Mouse (Mus musculus): ENCODE results near the gene Gm45618.
"Not testable (repeated sequence)": the region's sequence is repeated elsewhere in the genome, so short reads cannot be mapped to it uniquely, and the experiment has no call there.

Gene Gm45618

DNA sequence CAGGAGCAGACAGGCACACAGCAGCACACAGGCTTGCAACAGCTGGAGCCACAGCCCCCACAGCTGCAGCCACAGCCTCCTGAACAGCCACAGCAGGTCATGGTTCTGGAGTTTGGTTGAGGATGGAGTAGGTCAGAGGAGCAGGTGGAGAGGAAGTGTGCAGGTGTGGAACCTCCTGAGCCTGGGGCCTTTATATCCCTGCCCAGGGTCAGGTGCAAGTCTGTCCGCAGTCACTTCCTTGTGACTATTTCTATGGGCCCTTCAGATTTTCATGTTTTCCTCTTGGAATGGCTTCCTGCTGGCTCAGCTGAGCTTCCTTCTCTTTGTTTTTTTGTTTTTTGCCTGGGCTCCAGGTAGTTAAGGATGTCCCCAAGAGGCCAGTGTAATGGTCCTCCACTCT is at the start of gene Gm45618:
TSS of gene Gm45618 (minus strand) at position 101 of the 400 bp plus-strand sequence.
- DNase-seq (ENCODE audit: extremely low read depth, insufficient read length, low spot score), result not testable (repeated sequence)

DNA sequence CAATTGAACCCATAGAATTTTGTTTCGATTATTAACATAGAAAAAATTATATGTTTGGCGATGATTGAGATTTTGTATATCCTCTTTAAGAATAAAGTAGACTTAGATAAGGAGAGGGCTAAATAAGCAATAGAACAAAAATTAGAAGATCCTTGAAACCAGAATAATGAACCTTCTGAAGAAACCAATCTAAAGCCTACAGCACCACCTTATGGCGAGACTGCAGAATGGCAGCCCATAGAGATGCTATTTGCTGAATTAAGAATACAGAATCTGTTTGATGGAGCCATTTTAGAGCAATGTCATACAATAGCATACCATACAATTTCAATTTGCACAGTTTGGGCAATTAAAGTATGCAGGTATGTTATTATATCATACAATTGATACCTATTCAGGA is 49.3 kb upstream of the Gm45618 start:
- DNase-seq (ENCODE audit: extremely low read depth, insufficient read length, low spot score), result no peak

DNA sequence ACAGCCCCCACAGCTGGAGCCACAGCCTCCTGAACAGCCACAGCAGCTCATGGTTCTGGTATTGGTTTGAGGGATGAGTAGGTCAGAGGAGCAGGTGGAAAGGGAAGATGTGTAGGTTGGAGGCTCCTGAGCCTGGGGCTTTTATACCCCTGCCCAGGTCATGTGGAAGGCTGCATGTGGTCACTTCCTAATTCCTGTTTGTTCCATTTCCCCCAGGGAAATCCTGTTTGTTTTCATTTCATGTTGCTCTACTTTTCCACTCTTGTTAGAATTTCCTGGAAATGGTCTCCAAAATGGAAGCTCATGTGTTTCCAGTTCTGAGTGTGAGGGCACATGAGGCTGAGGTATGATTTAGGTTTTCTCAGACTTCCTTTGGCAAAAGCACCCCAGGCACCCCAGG is 45.1 kb upstream of the Gm45618 start, which contains the start of gene Gm4553:
TSS of gene Gm4553 (minus strand) at position 101 of the 400 bp plus-strand sequence.
- not testable (repeated sequence) for DNase-seq (ENCODE audit: extremely low read depth, insufficient read length, low spot score)

- no peak for DNase-seq (ENCODE audit: extremely low read depth, insufficient read length, low spot score)
These were observed 38.8 kb upstream of the Gm45618 start for GRCm38 (mm10) chr7:142159366-142159765.

- not testable (repeated sequence) for DNase-seq (ENCODE audit: extremely low read depth, insufficient read length, low spot score)
These were observed 36.5 kb upstream of the Gm45618 start, which contains the start of gene Gm29735 for GRCm38 (mm10) chr7:142157013-142157412. Gene Gm29735 (minus strand): TSS chr7:142157113.

GRCm38 (mm10) chr7:142155308-142155707 is 34.8 kb upstream of the Gm45618 start:
- no peak for DNase-seq (ENCODE audit: extremely low read depth, insufficient read length, low spot score)

GRCm38 (mm10) chr7:142152191-142152590 is 31.7 kb upstream of the Gm45618 start:
- DNase-seq (ENCODE audit: extremely low read depth, insufficient read length, low spot score), result no peak

DNA sequence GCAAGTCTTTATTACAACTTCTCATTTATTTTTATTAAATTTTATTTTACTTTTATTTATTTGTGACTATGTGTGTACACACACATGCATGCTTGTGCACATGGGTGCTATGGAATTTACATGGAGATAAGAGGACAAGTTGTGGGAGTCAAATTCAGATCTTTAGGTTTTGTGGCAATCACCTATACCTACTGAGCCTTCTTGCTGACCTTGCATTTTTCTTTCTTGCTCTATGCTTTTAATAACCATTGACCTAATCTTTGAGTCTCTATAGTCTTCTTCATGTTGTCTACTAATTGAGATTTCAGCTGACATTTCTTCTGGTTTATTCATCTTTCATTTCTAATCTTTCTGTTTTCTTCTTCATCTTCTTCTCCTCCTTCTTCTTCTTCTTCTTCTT is 28.1 kb upstream of the Gm45618 start:
- DNase-seq (ENCODE audit: extremely low read depth, insufficient read length, low spot score), result no peak

- no peak for DNase-seq (ENCODE audit: extremely low read depth, insufficient read length, low spot score)
These were observed 25.5 kb upstream of the Gm45618 start for GRCm38 (mm10) chr7:142146033-142146432.

GRCm38 (mm10) chr7:142145413-142145940 is 24.9 kb upstream of the Gm45618 start:
- no peak for DNase-seq (ENCODE audit: extremely low read depth, insufficient read length, low spot score)

GRCm38 (mm10) chr7:142144507-142144906 is 24.0 kb upstream of the Gm45618 start, which contains the start of gene Gm45337:
Gene Gm45337 (minus strand): TSS chr7:142144607.
- no peak for DNase-seq (ENCODE audit: extremely low read depth, insufficient read length, low spot score)

DNA sequence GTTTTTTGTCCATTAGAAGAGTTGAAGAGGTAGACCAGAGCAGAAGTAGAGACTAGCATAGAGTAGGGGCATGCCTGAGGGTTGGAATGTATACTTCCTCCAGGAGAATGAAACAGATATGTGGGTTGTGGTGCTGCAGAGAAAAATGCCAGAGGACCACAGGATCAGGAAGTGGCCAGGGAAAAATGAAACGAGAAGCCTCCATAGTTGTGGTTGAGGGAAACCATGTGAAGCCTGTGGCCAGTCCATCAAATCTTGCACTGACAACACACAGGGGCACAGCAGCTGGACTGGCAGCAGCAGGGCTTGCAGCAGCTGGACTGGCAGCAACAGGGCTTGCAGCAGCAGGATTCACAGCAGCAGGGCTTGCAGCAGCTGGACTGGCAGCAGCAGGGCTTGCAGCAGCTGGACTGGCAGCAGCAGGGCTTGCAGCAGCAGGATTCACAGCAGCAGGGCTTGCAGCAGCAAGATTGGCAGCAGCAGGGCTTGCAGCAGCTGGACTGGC is 23.0 kb upstream of the Gm45618 start:
- DNase-seq (ENCODE audit: extremely low read depth, insufficient read length, low spot score), result peak; percentile 54

DNA sequence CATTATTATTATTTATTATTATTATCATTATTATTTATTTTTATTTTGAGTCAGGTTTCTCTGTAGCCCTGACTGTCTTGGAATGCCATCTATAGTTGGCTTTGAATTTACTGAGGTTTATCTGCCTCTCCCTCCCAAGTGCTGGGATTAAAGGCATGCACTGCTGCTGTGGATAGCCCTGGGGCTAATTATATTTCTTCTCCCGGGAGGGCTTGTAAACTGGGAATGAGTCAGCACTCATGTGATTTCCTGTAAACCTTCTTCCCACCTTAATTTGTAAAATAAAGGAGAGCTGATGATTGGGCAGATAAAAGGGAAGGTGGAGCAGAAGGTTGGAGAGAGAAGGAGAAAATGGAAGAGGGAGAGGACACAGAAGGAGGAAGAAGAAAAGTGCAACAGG is 20.2 kb upstream of the Gm45618 start:
- no peak for DNase-seq (ENCODE audit: extremely low read depth, insufficient read length, low spot score)

- DNase-seq (ENCODE audit: extremely low read depth, insufficient read length, low spot score), result not testable (repeated sequence)
These were observed 15.4 kb upstream of the Gm45618 start, which contains the start of gene Gm39115 for GRCm38 (mm10) chr7:142135934-142136333. Gene Gm39115 (minus strand): TSS chr7:142136034.

DNA sequence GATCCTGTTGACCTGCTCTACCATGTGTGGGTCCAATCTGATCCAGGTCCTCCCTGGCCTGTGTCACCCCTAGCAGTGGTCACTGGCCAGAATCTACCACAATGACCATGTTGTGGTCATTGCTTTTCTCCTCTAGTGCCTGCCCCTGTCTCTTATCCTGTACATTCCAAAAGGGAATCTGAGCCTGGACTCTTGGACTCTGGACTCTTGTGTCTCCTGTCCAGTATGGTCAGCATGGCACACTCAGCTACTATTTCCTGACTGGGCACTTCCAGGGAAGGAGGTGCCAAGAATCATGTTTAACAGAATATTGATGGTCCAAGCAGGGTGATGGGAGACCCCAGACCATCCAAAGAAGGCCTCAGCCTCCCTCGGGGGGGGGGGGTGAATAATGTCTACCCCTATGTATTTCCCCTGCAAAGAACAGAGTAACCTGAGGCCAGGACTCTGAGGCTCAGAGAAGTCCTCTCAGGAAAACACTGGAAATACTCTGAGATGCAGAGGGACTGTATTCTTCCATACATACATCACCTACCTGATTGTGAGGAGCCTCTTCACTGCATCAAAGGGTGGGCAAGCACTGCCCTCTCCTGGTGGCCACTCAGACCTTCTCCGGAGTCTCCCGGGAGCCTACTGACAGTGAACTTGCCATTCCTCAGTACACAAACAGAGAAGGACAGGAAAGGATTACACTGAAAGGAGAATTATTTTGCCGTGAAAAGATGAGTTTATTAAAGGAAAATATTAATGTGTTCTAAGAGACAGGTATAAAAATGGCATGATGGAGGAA is 13.9 kb upstream of the Gm45618 start:
- no peak for DNase-seq (ENCODE audit: extremely low read depth, insufficient read length, low spot score)

DNA sequence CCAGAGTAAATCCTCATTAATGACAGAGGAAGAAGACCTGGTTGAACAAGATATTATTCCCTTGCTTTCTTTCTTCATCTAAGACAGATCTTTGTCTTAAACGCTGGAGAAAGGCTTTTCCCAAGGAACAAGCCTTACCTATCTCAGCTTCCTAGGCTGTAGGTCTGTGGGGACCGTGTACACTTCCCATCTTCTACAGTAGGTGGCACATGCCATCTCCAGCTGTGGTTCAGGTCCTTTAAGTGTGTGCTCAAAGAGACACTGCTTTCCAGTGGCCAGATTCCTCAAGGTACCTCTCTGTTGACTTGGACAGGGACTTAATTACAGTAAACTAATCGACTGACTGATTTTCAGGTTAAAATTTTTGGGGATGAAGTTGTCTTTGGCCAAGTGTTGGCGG is 8.3 kb upstream of the Gm45618 start:
- DNase-seq (ENCODE audit: extremely low read depth, insufficient read length, low spot score), result no peak

DNA sequence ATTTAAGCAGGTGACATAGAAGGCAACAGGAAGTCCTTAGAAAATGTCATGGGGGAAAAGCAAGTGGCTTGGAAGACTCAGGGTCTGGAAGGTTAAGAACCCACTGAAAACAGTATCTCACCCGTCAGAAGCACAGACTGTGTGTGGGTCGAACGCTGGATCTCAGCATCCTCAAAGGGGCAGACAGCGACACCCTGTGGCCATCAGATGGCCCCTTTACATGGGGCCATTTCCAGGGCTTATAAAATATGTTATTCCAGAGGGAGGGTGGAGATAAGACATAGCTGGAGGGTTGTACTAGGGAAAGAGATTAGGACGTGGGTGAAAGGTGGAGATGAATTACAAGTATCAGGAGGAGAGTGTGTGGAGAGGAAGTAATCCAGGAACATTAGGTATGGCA is 897 bp downstream of the Gm45618 start:
- DNase-seq (ENCODE audit: extremely low read depth, insufficient read length, low spot score), result no peak

GRCm38 (mm10) chr7:142104747-142105146 is 15.8 kb downstream of the Gm45618 start:
- no peak for DNase-seq (ENCODE audit: extremely low read depth, insufficient read length, low spot score)

- DNase-seq (ENCODE audit: extremely low read depth, insufficient read length, low spot score), result peak; percentile 53
These were observed 22.8 kb downstream of the Gm45618 start for GRCm38 (mm10) chr7:142097776-142098175.

DNA sequence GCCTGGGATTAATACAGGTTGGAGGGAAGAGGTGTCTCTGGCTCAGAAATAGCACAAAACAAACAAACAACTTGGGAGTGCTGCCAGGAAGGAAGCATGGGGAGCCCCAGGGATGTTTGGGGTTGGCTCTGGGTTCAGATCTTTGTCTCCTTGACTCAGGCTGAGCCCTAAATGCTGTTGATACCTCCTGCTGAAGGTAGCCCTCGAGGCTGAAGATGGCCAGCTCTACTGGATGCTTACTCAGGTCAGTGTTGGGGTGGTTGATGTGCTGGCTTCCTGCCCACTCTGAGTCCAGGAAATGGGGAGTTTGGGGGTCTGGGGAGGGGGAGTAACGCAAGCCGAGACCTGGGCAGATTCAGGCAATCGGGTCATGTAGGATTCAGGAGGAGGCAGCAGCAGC is 23.8 kb downstream of the Gm45618 start:
- no peak for DNase-seq (ENCODE audit: extremely low read depth, insufficient read length, low spot score)

DNA sequence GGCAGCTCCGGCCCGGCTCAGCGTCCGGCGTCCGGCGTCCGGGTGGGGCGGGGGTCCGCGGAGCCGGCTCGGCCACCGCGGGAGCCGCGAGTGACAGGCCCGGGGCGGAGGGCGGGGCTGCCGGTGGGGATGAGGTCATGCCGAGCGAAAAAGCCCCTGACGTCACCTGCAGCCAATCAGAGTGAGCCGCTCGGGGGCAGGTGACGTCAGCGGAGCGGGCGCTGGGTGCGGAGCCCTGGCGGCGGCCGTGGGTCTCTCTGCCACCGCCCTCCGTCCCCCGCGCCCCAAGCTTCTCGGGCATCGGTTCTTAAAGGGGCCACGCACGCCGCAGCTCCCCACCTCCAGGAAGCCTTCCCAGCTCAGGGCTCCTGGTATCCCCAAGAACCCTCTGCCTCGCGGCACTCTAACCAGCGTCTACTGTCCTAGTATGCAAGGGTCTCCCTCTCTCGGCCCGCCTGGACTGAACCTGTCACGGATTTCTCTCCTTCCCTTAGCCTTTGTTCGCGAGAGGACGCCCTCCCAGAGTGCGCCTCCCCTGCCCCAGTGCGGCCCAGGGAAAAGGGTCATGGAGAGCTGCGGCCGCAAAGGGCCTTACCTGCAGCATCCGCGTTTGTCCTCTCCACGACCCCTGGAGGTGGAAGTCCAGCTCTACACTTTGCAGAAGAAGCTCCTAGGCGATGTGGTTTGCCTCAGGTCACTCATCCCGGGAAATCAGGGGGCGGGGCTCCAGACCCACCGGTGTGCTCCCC is 25.2 kb downstream of the Gm45618 start, which contains the start of gene Dusp8:
TSS of gene Dusp8 (minus strand) at position 661 of the 749 bp plus-strand sequence.
- DNase-seq (ENCODE audit: extremely low read depth, insufficient read length, low spot score), result peak; percentile 85
